Mouse (Mus musculus): ENCODE measurements around the gene Park7.

DNA sequence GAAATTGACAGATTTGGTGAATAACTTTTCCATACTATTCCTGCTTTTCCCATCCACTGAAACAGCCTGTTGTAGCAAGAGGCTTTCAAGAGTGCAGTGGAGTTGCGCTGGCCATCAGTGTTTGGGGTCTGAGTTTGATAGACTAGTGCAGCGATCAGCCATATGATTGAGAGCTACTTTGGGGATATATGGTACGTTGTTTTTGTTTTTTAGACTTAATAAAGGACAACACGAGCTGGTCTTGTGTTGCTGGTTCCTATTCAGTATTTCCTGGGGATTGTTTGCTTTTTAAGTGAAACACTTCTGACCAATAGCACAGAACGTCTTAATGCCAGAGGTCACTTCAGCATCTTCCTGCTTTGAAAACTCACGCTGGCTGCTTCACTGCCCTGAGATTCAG, 46.1 kb downstream of the Park7 start:
- TF ChIP-seq CTCF (IDR thresholded peaks at IDR 0.05; ENCODE audit: borderline replicate concordance, insufficient read depth, low read depth, low read length) (no peak), POLR2A (IDR thresholded peaks at IDR 0.05; ENCODE audit: borderline replicate concordance, insufficient read depth, low read length) (no peak)
